Mouse (Mus musculus): ENCODE measurements around the gene Tex52.

- TF ChIP-seq CTCF (IDR thresholded peaks at IDR 0.05; ENCODE audit: low read depth, low read length) (no peak), POLR2A (IDR thresholded peaks at IDR 0.05; ENCODE audit: extremely low read depth, insufficient read depth, low read length) (no peak)
Measured at GRCm38 (mm10) chr6:128370040-128370439, 5.2 kb upstream of the Tex52 start.

Data from liver, adult 2 months (tissue).